In genomic region chr11:53521120-53521820, GRCm38 (mm10) we compare ENCODE assay signal across 9 mouse cellular contexts. TPM values are rescaled to one million over a fixed set of nuclear protein-coding genes. Genes with fewer than 3 reads are reported as not detected.
DNase-seq lines count a peak whose midpoint lies in the region; ATAC-seq and TF ChIP-seq lines count a peak whose summit lies in the region.
"Had no signal": no experiment of that assay in that cellular context is flagged by ENCODE, and none has a peak within 500 bp of the region (broad histone marks: within the 10 kb centered on the region; RNA-seq: fewer than 3 reads in every experiment).

No protein-coding gene starts in this region.

- H3K36me3 ChIP-seq in kidney, embryonic 16.5 days (ENCODE audit: insufficient read depth, low read length) = no peaks in the 10 kb centered on the region
- H3K36me3 ChIP-seq in forebrain, embryonic 15.5 days = no peaks in the 10 kb centered on the region
- no peaks in the 10 kb centered on the region for H3K36me3 ChIP-seq in liver, adult 2 months (ENCODE audit: control insufficient read depth, insufficient read depth, low read length)
- H3K36me3 ChIP-seq in stomach, postnatal 0 days (ENCODE audit: control insufficient read depth, insufficient read depth, low read length) = no peaks in the 10 kb centered on the region

- H3K9me3 ChIP-seq in kidney, embryonic 16.5 days (ENCODE audit: low read length) = no peaks in the 10 kb centered on the region
- no peaks in the 10 kb centered on the region for H3K9me3 ChIP-seq in forebrain, embryonic 15.5 days
- H3K9me3 ChIP-seq in stomach, postnatal 0 days (ENCODE audit: control insufficient read depth, low read length) = no peaks in the 10 kb centered on the region

- no peak for DNase-seq in kidney, postnatal 14 days
- DNase-seq in liver, adult 2 months (ENCODE audit: extremely low read depth, low read depth, low spot score) = no peak
- peak; percentile 57 for DNase-seq in stomach, postnatal 0 days (ENCODE audit: low spot score)
- DNase-seq in right cerebral cortex, postnatal 14 days = no peak
- DNase-seq in frontal cortex, adult 2 months (ENCODE audit: extremely low spot score in 1 of 2, low spot score in 1 of 2) = no peak

- TF ChIP-seq POLR2A in bone marrow macrophage, adult 2 months (IDR thresholded peaks at IDR 0.05; ENCODE audit: borderline replicate concordance, low read depth, low read length) = no peak
- no peak for TF ChIP-seq POLR2A in liver, adult 2 months (IDR thresholded peaks at IDR 0.05; ENCODE audit: extremely low read depth, insufficient read depth, low read length)

- peak overlapping the region; percentile 67 for H3K4me2 ChIP-seq in kidney, embryonic 16.5 days (replicated peaks; ENCODE audit: low read depth, low read length)
- H3K4me2 ChIP-seq in forebrain, embryonic 15.5 days (replicated peaks) = peak overlapping the region; percentile 73
- H3K4me2 ChIP-seq in stomach, postnatal 0 days (replicated peaks; ENCODE audit: low read depth) = peak overlapping the region; percentile 87

- no peak for TF ChIP-seq EP300 in stomach, postnatal 0 days (optimal IDR thresholded peaks at IDR 0.05)

- ATAC-seq in kidney, embryonic 16.5 days (ENCODE audit: low FRiP score, low TSS enrichment) = no peak
- no peak for ATAC-seq in forebrain, embryonic 15.5 days (replicated peaks)
- ATAC-seq in stomach, postnatal 0 days (ENCODE audit: low FRiP score, low TSS enrichment) = peak; percentile 52

- H3K4me1 ChIP-seq in kidney, embryonic 16.5 days (ENCODE audit: insufficient read depth, low read length) = peaks cover 27% of the 10 kb centered on the region
- H3K4me1 ChIP-seq in bone marrow macrophage, adult 2 months (ENCODE audit: control insufficient read depth, insufficient read depth, low read length) = peaks cover 13% of the 10 kb centered on the region
- H3K4me1 ChIP-seq in forebrain, embryonic 15.5 days = peaks cover 37% of the 10 kb centered on the region
- no peaks in the 10 kb centered on the region for H3K4me1 ChIP-seq in liver, adult 2 months (ENCODE audit: control insufficient read depth, insufficient read depth, low read length)
- peaks cover 2% of the 10 kb centered on the region; the same call in 1 of the 2 replicates for H3K4me1 ChIP-seq in stomach, postnatal 0 days (replicated peaks; ENCODE audit: control insufficient read depth, insufficient read depth)

- H3K79me2 ChIP-seq in liver, adult 2 months (ENCODE audit: control insufficient read depth, insufficient read depth, low read length) = no peaks in the 10 kb centered on the region; the same call in 1 of the 2 replicates

- WGBS in kidney, embryonic 16.5 days = 50% methylated on average over 16 of the region's 16 CpGs
- WGBS in forebrain, embryonic 15.5 days = 49% methylated on average over 16 of the region's 16 CpGs
- WGBS in liver, adult 2 months = 64% methylated on average over 16 of the region's 16 CpGs
- WGBS in stomach, postnatal 0 days = 30% methylated on average over 16 of the region's 16 CpGs

- no peaks in the 10 kb centered on the region for H3K27me3 ChIP-seq in kidney, embryonic 16.5 days (ENCODE audit: insufficient read depth, low read length)
- H3K27me3 ChIP-seq in forebrain, embryonic 15.5 days = no peaks in the 10 kb centered on the region
- 0 out of 2 replicates have a peak, but pooled peaks cover 3% of the 10 kb centered on the region for H3K27me3 ChIP-seq in liver, adult 2 months (ENCODE audit: control insufficient read depth, insufficient read depth, low read length)
- no peaks in the 10 kb centered on the region for H3K27me3 ChIP-seq in stomach, postnatal 0 days (ENCODE audit: control insufficient read depth, insufficient read depth, low read length)

- no peak for TF ChIP-seq CTCF in bone marrow macrophage, adult 2 months (IDR thresholded peaks at IDR 0.05; ENCODE audit: low read depth, low read length)
- no peak for TF ChIP-seq CTCF in liver, adult 2 months (IDR thresholded peaks at IDR 0.05; ENCODE audit: low read depth, low read length)
- TF ChIP-seq CTCF in stomach, postnatal 0 days (IDR thresholded peaks at IDR 0.05; ENCODE audit: low read depth) = no peak

- peak overlapping the region; percentile 75 for H3K4me3 ChIP-seq in kidney, embryonic 16.5 days (ENCODE audit: low read length)
- H3K4me3 ChIP-seq in bone marrow macrophage, adult 2 months (ENCODE audit: insufficient read depth, low read length) = peak overlapping the region; percentile 92
- peak overlapping the region; percentile 81 for H3K4me3 ChIP-seq in forebrain, embryonic 15.5 days
- H3K4me3 ChIP-seq in liver, adult 2 months (ENCODE audit: insufficient read depth, low read depth, low read length) = no peak overlapping the region
- peak overlapping the region; percentile 78 for H3K4me3 ChIP-seq in stomach, postnatal 0 days (ENCODE audit: low read depth, low read length)

- H3K27ac ChIP-seq in kidney, embryonic 16.5 days (ENCODE audit: low read length) = no peak overlapping the region
- H3K27ac ChIP-seq in bone marrow macrophage, adult 2 months (ENCODE audit: insufficient read depth, low read depth, low read length) = no peak overlapping the region
- H3K27ac ChIP-seq in forebrain, embryonic 15.5 days (replicated peaks) = no peak overlapping the region
- H3K27ac ChIP-seq in liver, adult 2 months (replicated peaks; ENCODE audit: insufficient read depth, low read depth, low read length) = 0 out of 2 replicates have a peak overlapping the region, but pooled peaks have one; percentile 13
- peak overlapping the region; percentile 89 for H3K27ac ChIP-seq in stomach, postnatal 0 days (replicated peaks)

- H3K9ac ChIP-seq in kidney, embryonic 16.5 days (replicated peaks; ENCODE audit: low read length) = no peak overlapping the region
- H3K9ac ChIP-seq in forebrain, embryonic 15.5 days (replicated peaks) = peak overlapping the region; percentile 77
- no peak overlapping the region for H3K9ac ChIP-seq in liver, adult 2 months (ENCODE audit: low read depth, low read length)
- H3K9ac ChIP-seq in stomach, postnatal 0 days (ENCODE audit: low read length) = no peak overlapping the region; the same call in 1 of the 2 replicates

RNA-seq across cellular contexts. Expression of gene Sept8, which starts 2.2 kb away (rescaled TPM):
- polyA plus RNA-seq in kidney, embryonic 16.5 days (2015; fragmentation: Nextera tagmentation; extraction: Ambion mirVana) = 25.7 and 25.9 TPM in 2 replicates
- polyA plus RNA-seq in bone marrow macrophage, adult 2 months (2012; ENCODE audit: insufficient read depth, insufficient read length, missing spikeins) = 65.1 and 70.0 TPM in 2 replicates
- polyA plus RNA-seq in forebrain, embryonic 15.5 days (2015; fragmentation: Nextera tagmentation; extraction: Ambion mirVana) = 21.6 and 23.1 TPM in 2 replicates
- total RNA-seq in liver, adult 2 months (2014; rRNA removed) = 1.7 and 2.6 TPM in 2 replicates
- polyA plus RNA-seq in liver, adult 2 months (2012; rRNA removed) = 2.0 and 2.1 TPM in 2 replicates
- polyA plus RNA-seq in stomach, postnatal 0 days (2015; fragmentation: Nextera tagmentation; extraction: Ambion mirVana) = 21.2 and 21.5 TPM in 2 replicates
- 271 and 280 TPM in 2 replicates for polyA plus RNA-seq in frontal cortex, adult 2 months (2012; rRNA removed)

RNA-seq across cellular contexts. Expression of gene Sowaha, which starts 41.2 kb away (rescaled TPM):
- 0.17 and 0.23 TPM in 2 replicates for polyA plus RNA-seq in kidney, embryonic 16.5 days (2015; fragmentation: Nextera tagmentation; extraction: Ambion mirVana)
- not detected in 2 replicates for polyA plus RNA-seq in bone marrow macrophage, adult 2 months (2012; ENCODE audit: insufficient read depth, insufficient read length, missing spikeins)
- polyA plus RNA-seq in forebrain, embryonic 15.5 days (2015; fragmentation: Nextera tagmentation; extraction: Ambion mirVana) = 1.8 and 1.9 TPM in 2 replicates
- not detected in 2 replicates for total RNA-seq in liver, adult 2 months (2014; rRNA removed)
- polyA plus RNA-seq in liver, adult 2 months (2012; rRNA removed) = not detected in 2 replicates
- 0.91 and 1.1 TPM in 2 replicates for polyA plus RNA-seq in stomach, postnatal 0 days (2015; fragmentation: Nextera tagmentation; extraction: Ambion mirVana)
- 42.7 and 43.3 TPM in 2 replicates for polyA plus RNA-seq in frontal cortex, adult 2 months (2012; rRNA removed)
- total RNA-seq: neutrophil, adult 5-6 weeks had no signal

RNA-seq across cellular contexts. Expression of gene Gm9945, which starts 41.3 kb away (rescaled TPM):
- polyA plus RNA-seq in kidney, embryonic 16.5 days (2015; fragmentation: Nextera tagmentation; extraction: Ambion mirVana) = not detected in 2 replicates
- polyA plus RNA-seq in bone marrow macrophage, adult 2 months (2012; ENCODE audit: insufficient read depth, insufficient read length, missing spikeins) = not detected in 2 replicates
- polyA plus RNA-seq in forebrain, embryonic 15.5 days (2015; fragmentation: Nextera tagmentation; extraction: Ambion mirVana) = 0.50 TPM in 1 of 2 replicates, not detected in the other
- total RNA-seq in liver, adult 2 months (2014; rRNA removed) = not detected in 2 replicates
- polyA plus RNA-seq in liver, adult 2 months (2012; rRNA removed) = not detected in 2 replicates
- polyA plus RNA-seq in stomach, postnatal 0 days (2015; fragmentation: Nextera tagmentation; extraction: Ambion mirVana) = 0.11 TPM in 1 of 2 replicates, not detected in the other
- polyA plus RNA-seq in frontal cortex, adult 2 months (2012; rRNA removed) = 0.42 and 0.46 TPM in 2 replicates
- total RNA-seq: neutrophil, adult 5-6 weeks had no signal

RNA-seq across cellular contexts. Expression of gene Kif3a, which starts 45.9 kb away (rescaled TPM):
- 62.8 and 72.5 TPM in 2 replicates for polyA plus RNA-seq in kidney, embryonic 16.5 days (2015; fragmentation: Nextera tagmentation; extraction: Ambion mirVana)
- polyA plus RNA-seq in bone marrow macrophage, adult 2 months (2012; ENCODE audit: insufficient read depth, insufficient read length, missing spikeins) = 30.3 and 31.9 TPM in 2 replicates
- polyA plus RNA-seq in forebrain, embryonic 15.5 days (2015; fragmentation: Nextera tagmentation; extraction: Ambion mirVana) = 262 and 280 TPM in 2 replicates
- 2.2 and 2.7 TPM in 2 replicates for total RNA-seq in liver, adult 2 months (2014; rRNA removed)
- 0.98 and 1.2 TPM in 2 replicates for polyA plus RNA-seq in liver, adult 2 months (2012; rRNA removed)
- polyA plus RNA-seq in stomach, postnatal 0 days (2015; fragmentation: Nextera tagmentation; extraction: Ambion mirVana) = 22.1 and 25.3 TPM in 2 replicates
- polyA plus RNA-seq in frontal cortex, adult 2 months (2012; rRNA removed) = 97.5 and 104 TPM in 2 replicates

RNA-seq across cellular contexts. Expression of gene Gm9837, which starts 51.0 kb away (rescaled TPM):
- polyA plus RNA-seq in kidney, embryonic 16.5 days (2015; fragmentation: Nextera tagmentation; extraction: Ambion mirVana) = not detected in 2 replicates
- polyA plus RNA-seq in bone marrow macrophage, adult 2 months (2012; ENCODE audit: insufficient read depth, insufficient read length, missing spikeins) = not detected in 2 replicates
- polyA plus RNA-seq in forebrain, embryonic 15.5 days (2015; fragmentation: Nextera tagmentation; extraction: Ambion mirVana) = not detected in 2 replicates
- not detected in 2 replicates for total RNA-seq in liver, adult 2 months (2014; rRNA removed)
- polyA plus RNA-seq in liver, adult 2 months (2012; rRNA removed) = not detected in 2 replicates
- polyA plus RNA-seq in stomach, postnatal 0 days (2015; fragmentation: Nextera tagmentation; extraction: Ambion mirVana) = not detected in 2 replicates
- polyA plus RNA-seq in frontal cortex, adult 2 months (2012; rRNA removed) = not detected in 2 replicates
- total RNA-seq: neutrophil, adult 5-6 weeks had no signal

Comparison
In these comparisons a context has a peak if more than half of its experiments do, and no peak if none do; other contexts are left out.
1. H3K27ac ChIP-seq: peak in liver, adult 2 months (single experiment) and stomach, postnatal 0 days (single experiment); none in kidney, embryonic 16.5 days (single experiment), bone marrow macrophage, adult 2 months (single experiment) and forebrain, embryonic 15.5 days (single experiment).
2. RNA of gene Sowaha, which starts 41.2 kb away (polyA plus RNA-seq): 42.7 to 43.3 TPM in frontal cortex, adult 2 months; 1.8 to 1.9 TPM in forebrain, embryonic 15.5 days, 0.91 to 1.1 TPM in stomach, postnatal 0 days, 0.17 to 0.23 TPM in kidney, embryonic 16.5 days, not detected in liver, adult 2 months and not detected in bone marrow macrophage, adult 2 months; every median in the first group is over 10 times any median in the second.
3. Peak in every context shown above with its lines, with median percentiles within 50 percentile points of each other: H3K4me2 ChIP-seq.